Mouse (Mus musculus) heart, postnatal 0 days (tissue): ENCODE measurements around the gene Nfix. TPM values are rescaled to one million over a fixed set of nuclear protein-coding genes. Genes with fewer than 3 reads are reported as not detected.

Experiments used
- ATAC-seq: fragments of 200-750 bp; cut with Nextera tagmentation; 2 replicates; pipeline ENCODE4 v1.8.0; 2017; ENCODE audit warnings: low read depth, moderate number of reproducible peaks, moderate library complexity; ENCODE audit not compliant: insufficient read depth
- DNase-seq: peaks from one replicate; pipeline ENCODE4 v3.0.0-alpha.2; 2016; ENCODE audit warnings: low spot score
- H3K27ac ChIP-seq: fragments of 300-500 bp; sonication (generic); 2 replicates; pipeline ENCODE4 v1.5.1; 2014; ENCODE audit warnings: low read depth, mild to moderate bottlenecking
- H3K27me3 ChIP-seq: fragments of 300-500 bp; sonication (generic); 2 replicates; pipeline ENCODE4 v1.6.1; 2014; ENCODE audit warnings: low read length, mixed read lengths; ENCODE audit not compliant: control insufficient read depth, insufficient read depth
- H3K36me3 ChIP-seq: fragments of 300-500 bp; sonication (generic); replicated peaks from 2 replicates; pipeline ENCODE4 v1.6.1; 2014; ENCODE audit warnings: low read length, mixed read lengths; ENCODE audit not compliant: control insufficient read depth, insufficient read depth
- H3K4me1 ChIP-seq: fragments of 300-500 bp; sonication (generic); 2 replicates; pipeline ENCODE4 v1.6.1; 2014; ENCODE audit warnings: antibody characterized with exemption; ENCODE audit not compliant: control insufficient read depth, insufficient read depth
- H3K4me2 ChIP-seq: fragments of 300-500 bp; sonication (generic); 2 replicates; pipeline ENCODE4 v1.6.1; 2014; ENCODE audit warnings: low read depth, mild to moderate bottlenecking, low read length, moderate library complexity
- H3K4me3 ChIP-seq: fragments of 300-500 bp; sonication (generic); 2 replicates; pipeline ENCODE4 v1.5.1; 2014; ENCODE audit warnings: low read depth, low read length
- H3K9ac ChIP-seq: fragments of 300-500 bp; sonication (generic); replicated peaks from 2 replicates; pipeline ENCODE4 v1.6.1; 2014; ENCODE audit warnings: low read depth, low read length, mixed read lengths
- H3K9me3 ChIP-seq: fragments of 300-500 bp; sonication (generic); replicated peaks from 2 replicates; pipeline ENCODE4 v1.6.1; 2016; ENCODE audit warnings: low read length; ENCODE audit not compliant: control insufficient read depth
- CTCF ChIP-seq: IDR thresholded peaks from 2 replicates; pipeline ENCODE4 v1.5.1; 2016; ENCODE audit warnings: antibody characterized with exemption, control low read depth, low read depth
- EP300 ChIP-seq: IDR thresholded peaks from 2 replicates; pipeline ENCODE4 v1.6.1; 2016; ENCODE audit warnings: antibody characterized with exemption, low read depth
- WGBS: fragments of 180-500 bp; shearing (Covaris S2); extraction: QIAGEN DNeasy Blood & Tissue Kit; methylation state at CpG from one replicate; pipeline ENCODE4 v1.1.7; 2014; 5-methylcytosine and 5-hydroxymethylcytosine counted together
- polyA plus RNA-seq: library from polyadenylated mRNA; unstranded; fragments of >200 nt; fragmentation: Nextera tagmentation; extraction: Ambion mirVana; gene quantifications from 2 replicates; pipeline ENCODE4 v1.2.1, GENCODE M21; 2015
- total RNA-seq: library from RNA; depleted of rRNA; stranded (reverse); fragments of >200 nt; gene quantifications from 2 replicates; pipeline ENCODE4 v1.2.3, GENCODE M21; 2014; ENCODE audit warnings: low replicate concordance

Gene Nfix
- total and polyA plus RNA-seq, 2 experiments from 2014 or later = 18.2 to 41.9 TPM

DNA sequence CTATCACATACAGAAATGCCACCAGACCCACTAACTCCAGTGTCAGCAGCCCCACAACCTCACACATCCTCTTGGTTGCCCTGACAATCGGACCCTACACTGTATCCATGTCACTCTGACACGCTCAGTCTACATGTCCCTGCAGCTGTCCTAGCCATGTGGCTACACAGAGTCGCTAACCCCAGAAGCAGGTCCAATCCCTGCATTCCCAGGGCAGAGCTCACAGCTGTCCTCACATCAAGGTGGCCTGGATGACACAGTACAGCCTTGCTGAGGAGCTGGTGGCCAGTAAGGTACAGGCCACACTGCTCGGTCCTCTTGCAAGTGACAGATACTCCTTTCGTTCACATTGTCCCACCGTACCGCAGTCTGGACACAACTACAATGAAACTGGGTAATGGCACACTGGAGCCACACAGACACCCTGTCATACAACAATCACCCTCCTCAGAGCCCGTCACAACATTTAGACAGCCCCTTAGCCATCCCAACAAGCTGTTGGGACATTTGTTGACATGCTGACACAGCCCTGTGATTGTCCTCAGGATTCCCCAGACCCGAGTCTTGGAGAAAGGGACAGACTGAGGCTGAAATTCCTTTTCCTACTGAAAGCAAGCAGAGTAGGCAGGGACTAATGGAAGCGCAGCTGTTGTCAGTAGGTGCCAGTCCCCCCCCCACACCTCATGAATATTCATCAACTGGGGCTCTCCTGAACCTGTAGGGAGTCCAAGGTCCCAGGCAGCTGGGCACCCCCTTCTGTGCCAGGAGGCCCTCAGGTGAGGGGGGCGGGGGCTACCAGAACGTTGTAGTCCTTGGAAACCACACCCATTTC lies 9.2 kb upstream of the Nfix start:
- no peak for ATAC-seq
- Histone ChIP-seq H3K27me3 (no peaks in the 10 kb centered on the region), H3K4me1 (0 out of 2 replicates have a peak, but pooled peaks cover 2% of the 10 kb centered on the region), H3K9ac (no peak overlapping the region), H3K27ac (no peak overlapping the region), H3K9me3 (no peaks in the 10 kb centered on the region), H3K36me3 (no peaks in the 10 kb centered on the region), H3K4me2 (no peak overlapping the region), H3K4me3 (no peak overlapping the region)
- 56% methylated on average over 12 of the region's 12 CpGs for WGBS
- DNase-seq = no peak
- TF ChIP-seq CTCF (no peak), EP300 (no peak)

DNA sequence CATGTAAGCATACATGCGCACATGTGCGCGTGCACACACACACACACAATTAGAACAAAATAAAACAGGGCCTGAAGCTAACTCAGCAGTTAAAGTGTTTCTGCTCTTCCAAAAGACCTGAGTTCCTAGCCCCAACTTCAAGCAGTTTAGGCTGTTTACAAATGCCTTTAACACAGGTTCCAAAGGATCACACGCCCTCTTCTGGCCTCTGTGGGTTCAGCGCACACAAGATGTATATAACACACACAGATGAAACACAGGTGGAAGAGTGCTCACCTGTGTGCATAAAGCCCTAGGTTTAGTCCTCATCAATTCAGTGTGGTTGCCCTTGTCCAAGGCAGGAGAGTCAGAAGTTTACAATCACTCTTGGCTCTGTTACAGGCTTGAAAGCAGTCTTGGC lies 5.9 kb upstream of the Nfix start:
- Histone ChIP-seq H3K27ac (no peak overlapping the region), H3K27me3 (no peaks in the 10 kb centered on the region), H3K9me3 (no peaks in the 10 kb centered on the region), H3K4me1 (no peaks in the 10 kb centered on the region), H3K36me3 (no peaks in the 10 kb centered on the region), H3K4me3 (no peak overlapping the region), H3K4me2 (no peak overlapping the region), H3K9ac (no peak overlapping the region)
- 94% methylated on average over 5 of the region's 5 CpGs for WGBS
- ATAC-seq = no peak
- DNase-seq = no peak
- TF ChIP-seq CTCF (no peak), EP300 (no peak)

DNA sequence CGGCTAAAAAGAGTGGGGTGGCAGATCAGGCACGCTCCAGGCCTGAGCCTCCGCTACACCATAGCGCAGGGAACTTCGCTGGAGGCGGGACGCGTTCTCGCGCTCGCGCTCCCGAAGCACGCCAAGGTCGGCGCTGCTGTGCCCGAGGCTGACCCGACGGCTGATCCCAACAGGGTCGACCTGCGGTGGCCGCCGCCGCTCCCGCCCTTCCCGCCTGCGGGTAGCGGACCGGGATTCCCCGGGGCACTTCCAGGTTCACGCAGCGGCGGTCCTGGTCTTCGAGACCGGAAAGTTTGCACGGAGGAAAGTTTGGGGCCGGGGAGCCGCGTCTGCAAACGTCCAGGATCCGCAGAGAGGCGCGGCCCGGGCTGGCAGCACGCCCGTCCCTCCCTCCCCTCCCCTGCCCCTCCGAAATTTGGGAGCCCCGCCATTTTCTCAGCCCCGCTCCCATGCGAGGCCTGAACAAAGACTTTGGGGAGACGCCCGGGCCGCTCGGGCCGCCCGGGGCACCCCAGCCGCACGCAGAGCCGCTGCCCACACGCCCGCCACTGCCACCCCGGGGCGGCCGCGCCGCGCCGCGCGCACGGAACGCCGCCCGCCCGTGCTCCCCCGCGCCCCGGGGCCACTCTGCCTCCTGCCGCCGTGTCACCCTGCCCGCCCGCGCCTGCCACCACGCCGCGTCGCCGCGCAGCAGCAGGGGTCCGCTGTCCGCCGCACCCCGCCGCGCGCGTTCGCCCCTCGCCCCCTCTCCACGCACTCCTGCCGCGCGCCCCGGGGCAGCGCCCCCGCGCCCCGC lies 810 bp downstream of the Nfix start:
- no peak for TF ChIP-seq EP300
- no peak for TF ChIP-seq CTCF

GRCm38 (mm10) chr8:84798446-84799135 lies 1.6 kb downstream of the Nfix start:
- DNase-seq (no peak), ATAC-seq (no peak)
- WGBS = 76% methylated on average over 10 of the region's 10 CpGs
- peaks cover 10% of the 10 kb centered on the region; the same call in 1 of the 2 replicates for H3K36me3 ChIP-seq
- no peak for TF ChIP-seq CTCF
- TF ChIP-seq EP300 = no peak
- H3K9ac ChIP-seq = peak overlapping the region; percentile 95
- peak overlapping the region; percentile 72 for H3K4me2 ChIP-seq
- peak overlapping the region; percentile 72 for H3K4me3 ChIP-seq
- H3K9me3 ChIP-seq = no peaks in the 10 kb centered on the region
- no peaks in the 10 kb centered on the region for H3K27me3 ChIP-seq
- H3K27ac ChIP-seq = peak overlapping the region; percentile 94
- peaks cover 12% of the 10 kb centered on the region for H3K4me1 ChIP-seq

More for the DNA sequence above, 810 bp downstream of the Nfix start:
- H3K27me3 ChIP-seq = no peaks in the 10 kb centered on the region
- H3K27ac ChIP-seq = peak overlapping the region; percentile 94
- peak overlapping the region; percentile 72 for H3K4me3 ChIP-seq
- peaks cover 10% of the 10 kb centered on the region; the same call in 1 of the 2 replicates for H3K36me3 ChIP-seq
- ATAC-seq (peak; percentile 39), DNase-seq (no peak)
- peak overlapping the region; percentile 72 for H3K4me2 ChIP-seq
- H3K9me3 ChIP-seq = no peaks in the 10 kb centered on the region
- H3K9ac ChIP-seq = peak overlapping the region; percentile 95
- peaks cover 4% of the 10 kb centered on the region for H3K4me1 ChIP-seq
- WGBS = under 1% methylated on average over 71 of the region's 108 CpGs

GRCm38 (mm10) chr8:84797971-84798370 lies 2.2 kb downstream of the Nfix start:
- ATAC-seq (no peak), DNase-seq (no peak)
- Histone ChIP-seq H3K4me2 (peak overlapping the region; percentile 72; the same call in 1 of the 2 replicates), H3K9me3 (no peaks in the 10 kb centered on the region), H3K27me3 (no peaks in the 10 kb centered on the region), H3K9ac (no peak overlapping the region), H3K4me1 (peaks cover 16% of the 10 kb centered on the region), H3K27ac (no peak overlapping the region), H3K4me3 (no peak overlapping the region; the same call in 1 of the 2 replicates), H3K36me3 (peaks cover 10% of the 10 kb centered on the region; the same call in 1 of the 2 replicates)
- no peak for TF ChIP-seq EP300
- TF ChIP-seq CTCF = no peak
- WGBS = 85% methylated on average over 6 of the region's 6 CpGs
